Mouse (Mus musculus): ENCODE measurements around the gene Abca15. TPM values are rescaled to one million over a fixed set of nuclear protein-coding genes. Genes with fewer than 3 reads are reported as not detected.

Gene Abca15
- polyA plus RNA-seq, 1 experiment from 2014 or later = not detected

- peak; percentile 12 for DNase-seq (ENCODE audit: low spot score)
- TF ChIP-seq CTCF (IDR thresholded peaks at IDR 0.05; ENCODE audit: low read depth) = peak; percentile 54
- Histone ChIP-seq H3K27me3 (ENCODE audit: insufficient read depth, low read length) (no peaks in the 10 kb centered on the region), H3K4me1 (replicated peaks; ENCODE audit: insufficient read depth, low read length) (no peaks in the 10 kb centered on the region), H3K9me3 (replicated peaks; ENCODE audit: low read length) (no peaks in the 10 kb centered on the region), H3K27ac (no peak overlapping the region), H3K9ac (ENCODE audit: low read depth, low read length) (no peak overlapping the region), H3K4me2 (ENCODE audit: low read length) (no peak overlapping the region), H3K36me3 (ENCODE audit: insufficient read depth, low read length) (no peaks in the 10 kb centered on the region), H3K4me3 (replicated peaks; ENCODE audit: low read depth, low read length) (no peak overlapping the region)
- ATAC-seq (replicated peaks; ENCODE audit: low FRiP score, low read depth) = no peak
- 42% methylated on average over 13 of the region's 13 CpGs for WGBS
Observed at GRCm38 (mm10) chr7:120361159-120361558, 32.7 kb downstream of the Abca15 start.

- 63% methylated on average over 10 of the region's 10 CpGs for WGBS
- H3K36me3 ChIP-seq (ENCODE audit: insufficient read depth, low read length) = no peaks in the 10 kb centered on the region
- no peaks in the 10 kb centered on the region for H3K27me3 ChIP-seq (ENCODE audit: insufficient read depth, low read length)
- no peak for TF ChIP-seq CTCF (IDR thresholded peaks at IDR 0.05; ENCODE audit: low read depth)
- H3K9me3 ChIP-seq (replicated peaks; ENCODE audit: low read length) = no peaks in the 10 kb centered on the region
- H3K4me2 ChIP-seq (ENCODE audit: low read length) = no peak within 1 kb of the TSS
- no peak within 1 kb of the TSS for H3K9ac ChIP-seq (ENCODE audit: low read depth, low read length)
- no peak within 1 kb of the TSS for H3K4me3 ChIP-seq (replicated peaks; ENCODE audit: low read depth, low read length)
- ATAC-seq (replicated peaks; ENCODE audit: low FRiP score, low read depth) (no peak), DNase-seq (ENCODE audit: low spot score) (no peak)
- no peak within 1 kb of the TSS for H3K27ac ChIP-seq
- H3K4me1 ChIP-seq (replicated peaks; ENCODE audit: insufficient read depth, low read length) = no peaks in the 10 kb centered on the region
Observed at GRCm38 (mm10) chr7:120409447-120409846, 81.0 kb downstream of the Abca15 start, which contains the start of gene Abca16. Gene Abca16 (plus strand): TSS chr7:120409647.

- H3K4me2 ChIP-seq (ENCODE audit: low read length) = no peak overlapping the region
- no peaks in the 10 kb centered on the region for H3K9me3 ChIP-seq (replicated peaks; ENCODE audit: low read length)
- H3K36me3 ChIP-seq (ENCODE audit: insufficient read depth, low read length) = no peaks in the 10 kb centered on the region
- H3K4me1 ChIP-seq (replicated peaks; ENCODE audit: insufficient read depth, low read length) = no peaks in the 10 kb centered on the region
- no peaks in the 10 kb centered on the region for H3K27me3 ChIP-seq (ENCODE audit: insufficient read depth, low read length)
- H3K4me3 ChIP-seq (replicated peaks; ENCODE audit: low read depth, low read length) = no peak overlapping the region
- H3K9ac ChIP-seq (ENCODE audit: low read depth, low read length) = no peak overlapping the region
- no peak for ATAC-seq (replicated peaks; ENCODE audit: low FRiP score, low read depth)
- DNase-seq (ENCODE audit: low spot score) = no peak
- 82% methylated on average over 1 of the region's 1 CpGs for WGBS
- no peak overlapping the region for H3K27ac ChIP-seq
- no peak for TF ChIP-seq CTCF (IDR thresholded peaks at IDR 0.05; ENCODE audit: low read depth)
Observed at GRCm38 (mm10) chr7:120412391-120412790, 83.9 kb downstream of the Abca15 start.

- whole genome bisulfite sequencing = 32% methylated on average over 3 of the region's 3 CpGs
- Histone ChIP-seq H3K36me3 (ENCODE audit: insufficient read depth, low read length) (no peaks in the 10 kb centered on the region), H3K27me3 (ENCODE audit: insufficient read depth, low read length) (no peaks in the 10 kb centered on the region), H3K9me3 (replicated peaks; ENCODE audit: low read length) (no peaks in the 10 kb centered on the region), H3K4me3 (replicated peaks; ENCODE audit: low read depth, low read length) (no peak overlapping the region), H3K4me2 (ENCODE audit: low read length) (no peak overlapping the region), H3K9ac (ENCODE audit: low read depth, low read length) (no peak overlapping the region), H3K27ac (no peak overlapping the region), H3K4me1 (replicated peaks; ENCODE audit: insufficient read depth, low read length) (no peaks in the 10 kb centered on the region)
- DNase-seq (ENCODE audit: low spot score) (peak; percentile 35), ATAC-seq (replicated peaks; ENCODE audit: low FRiP score, low read depth) (no peak)
- TF ChIP-seq CTCF (IDR thresholded peaks at IDR 0.05; ENCODE audit: low read depth) = no peak
Observed at GRCm38 (mm10) chr7:120426625-120427024, 98.2 kb downstream of the Abca15 start.

- DNase-seq (ENCODE audit: low spot score) (no peak), ATAC-seq (replicated peaks; ENCODE audit: low FRiP score, low read depth) (no peak)
- Histone ChIP-seq H3K9me3 (replicated peaks; ENCODE audit: low read length) (no peaks in the 10 kb centered on the region), H3K27ac (no peak overlapping the region), H3K4me3 (replicated peaks; ENCODE audit: low read depth, low read length) (no peak overlapping the region), H3K4me1 (replicated peaks; ENCODE audit: insufficient read depth, low read length) (no peaks in the 10 kb centered on the region), H3K9ac (ENCODE audit: low read depth, low read length) (no peak overlapping the region), H3K36me3 (ENCODE audit: insufficient read depth, low read length) (no peaks in the 10 kb centered on the region), H3K27me3 (ENCODE audit: insufficient read depth, low read length) (no peaks in the 10 kb centered on the region), H3K4me2 (ENCODE audit: low read length) (no peak overlapping the region)
- TF ChIP-seq CTCF (IDR thresholded peaks at IDR 0.05; ENCODE audit: low read depth) = no peak
Observed at GRCm38 (mm10) chr7:120431464-120431863, 103.0 kb downstream of the Abca15 start.

Other genes with a start within 250 kb of the Abca15 start
- gene Dnah3, start 233.4 kb upstream of the Abca15 start, polyA plus RNA-seq (2015; fragmentation: Nextera tagmentation; extraction: Ambion mirVana) = 0.01 TPM in 2 replicates
- gene Tmem159, start 226.3 kb upstream of the Abca15 start, polyA plus RNA-seq (2015; fragmentation: Nextera tagmentation; extraction: Ambion mirVana) = 43.3 and 43.4 TPM in 2 replicates
- 0.06 TPM in 1 of 2 replicates, not detected in the other for gene Zp2, start 183.4 kb upstream of the Abca15 start, polyA plus RNA-seq (2015; fragmentation: Nextera tagmentation; extraction: Ambion mirVana)
- gene Anks4b, start 154.8 kb upstream of the Abca15 start, polyA plus RNA-seq (2015; fragmentation: Nextera tagmentation; extraction: Ambion mirVana) = 2.5 and 2.9 TPM in 2 replicates
- 41.6 and 43.3 TPM in 2 replicates for gene Crym, start 126.6 kb upstream of the Abca15 start, polyA plus RNA-seq (2015; fragmentation: Nextera tagmentation; extraction: Ambion mirVana)
- gene Abca14, start 124.7 kb upstream of the Abca15 start, polyA plus RNA-seq (2015; fragmentation: Nextera tagmentation; extraction: Ambion mirVana) = 0.17 and 0.20 TPM in 2 replicates
- gene Abca16, start 81.0 kb downstream of the Abca15 start, polyA plus RNA-seq (2015; fragmentation: Nextera tagmentation; extraction: Ambion mirVana) = not detected in 2 replicates

All from kidney, postnatal 0 days (tissue).